In genomic region chr16:90150820-90151219, GRCm38 (mm10) we compare ENCODE assay signal across 13 mouse cellular contexts.
"Had no signal": no experiment of that assay in that cellular context is flagged by ENCODE, and none has a peak within 500 bp of the region (broad histone marks: within the 10 kb centered on the region; RNA-seq: fewer than 3 reads in every experiment).

No protein-coding gene starts in this region.

- DNase-seq: kidney, adult 18-20 months; layer of hippocampus, postnatal 36 days; lung, adult 18-20 months; lung, postnatal 36 days; midbrain, embryonic 14.5 days; right cerebral cortex, adult 18-20 months; right cerebral cortex, postnatal 25 days had no signal

- H3K9ac ChIP-seq: intestine, embryonic 15.5 days; limb, embryonic 12.5 days; liver, embryonic 14.5 days; neural tube, embryonic 15.5 days had no signal

- H3K36me3 ChIP-seq: intestine, embryonic 15.5 days; limb, embryonic 12.5 days; midbrain, embryonic 10.5 days; neural tube, embryonic 15.5 days had no signal

- H3K4me2 ChIP-seq: intestine, embryonic 15.5 days; limb, embryonic 12.5 days; neural tube, embryonic 15.5 days had no signal

- H3K4me3 ChIP-seq: intestine, embryonic 15.5 days; limb, embryonic 12.5 days; midbrain, embryonic 10.5 days; myocyte; neural tube, embryonic 15.5 days had no signal

- H3K27ac ChIP-seq: intestine, embryonic 15.5 days; limb, embryonic 12.5 days; liver, embryonic 14.5 days; midbrain, embryonic 10.5 days; neural tube, embryonic 15.5 days had no signal

- H3K9me3 ChIP-seq: intestine, embryonic 15.5 days; limb, embryonic 12.5 days; midbrain, embryonic 10.5 days; neural tube, embryonic 15.5 days had no signal

- H3K27me3 ChIP-seq: intestine, embryonic 15.5 days; limb, embryonic 12.5 days; neural tube, embryonic 15.5 days had no signal

- H3K4me1 ChIP-seq: limb, embryonic 12.5 days; neural tube, embryonic 15.5 days had no signal
